Mouse (Mus musculus) embryo, embryonic 10 days (tissue): ENCODE data around the gene Tgm7.
A peak's percentile ranks its signal among the peaks of the same experiment; 100 is the strongest.
"Not testable (repeated sequence)": the region's sequence is repeated elsewhere in the genome, so short reads cannot be mapped to it uniquely, and the experiment has no call there.

Source experiments
- DNase-seq: peaks from one replicate; pipeline ENCODE4 v3.0.0-alpha.2; 2015; ENCODE audit warnings: low spot score

Gene Tgm7

GRCm38 (mm10) chr2:121109695-121110094 is at the start of gene Tgm7:
Tgm7 (minus strand) TSS chr2:121109795.
- DNase-seq = no peak

- peak; percentile 13 for DNase-seq
Observed at GRCm38 (mm10) chr2:121153100-121153499, 43.5 kb upstream of the Tgm7 start.

GRCm38 (mm10) chr2:121149679-121150078 is 40.1 kb upstream of the Tgm7 start:
- DNase-seq = no peak

- no peak for DNase-seq
Observed at GRCm38 (mm10) chr2:121142415-121142814, 32.8 kb upstream of the Tgm7 start.

- DNase-seq = no peak
Observed at GRCm38 (mm10) chr2:121141216-121142035, 31.8 kb upstream of the Tgm7 start.

- peak; percentile 93 for DNase-seq
Observed at GRCm38 (mm10) chr2:121140018-121140882, 30.7 kb upstream of the Tgm7 start, which contains the start of the genes Adal and Lcmt2. Adal (plus strand) TSS chr2:121140428. Lcmt2 (minus strand) TSS chr2:121140653.

- no peak for DNase-seq
Observed at GRCm38 (mm10) chr2:121139266-121140017, 29.8 kb upstream of the Tgm7 start.

- DNase-seq = no peak
Observed at GRCm38 (mm10) chr2:121137371-121137770, 27.8 kb upstream of the Tgm7 start.

- DNase-seq = no peak
Observed at GRCm38 (mm10) chr2:121132822-121133221, 23.2 kb upstream of the Tgm7 start.

- no peak for DNase-seq
Observed at GRCm38 (mm10) chr2:121128865-121129620, 19.4 kb upstream of the Tgm7 start.

- no peak for DNase-seq
Observed at GRCm38 (mm10) chr2:121127536-121127935, 17.9 kb upstream of the Tgm7 start.

GRCm38 (mm10) chr2:121126302-121126701 is 16.7 kb upstream of the Tgm7 start:
- not testable (repeated sequence) for DNase-seq

- no peak for DNase-seq
Observed at GRCm38 (mm10) chr2:121119260-121119659, 9.7 kb upstream of the Tgm7 start.

GRCm38 (mm10) chr2:121115418-121115817 is 5.8 kb upstream of the Tgm7 start:
- DNase-seq = no peak

- DNase-seq = no peak
Observed at GRCm38 (mm10) chr2:121105940-121106339, 3.7 kb downstream of the Tgm7 start.

- DNase-seq = peak; percentile 71
Observed at GRCm38 (mm10) chr2:121102051-121102450, 7.5 kb downstream of the Tgm7 start.

GRCm38 (mm10) chr2:121089751-121090150 is 19.8 kb downstream of the Tgm7 start:
- DNase-seq = no peak

GRCm38 (mm10) chr2:121088507-121088906 is 21.1 kb downstream of the Tgm7 start:
- no peak for DNase-seq

GRCm38 (mm10) chr2:121085480-121086185 is 24.0 kb downstream of the Tgm7 start, which contains the start of gene Tgm5:
Tgm5 (minus strand) TSS chr2:121085841.
- no peak for DNase-seq

- DNase-seq = no peak
Observed at GRCm38 (mm10) chr2:121082626-121083025, 27.0 kb downstream of the Tgm7 start.

- no peak for DNase-seq
Observed at GRCm38 (mm10) chr2:121074747-121075146, 34.8 kb downstream of the Tgm7 start.
